Mouse (Mus musculus) NIH3T3 (cell line): ENCODE measurements around the gene Stk40.

Experiments used
- DNase-seq: peaks from one replicate; pipeline ENCODE4 v3.0.0-alpha.2; 2012; ENCODE audit warnings: low read depth

The Stk40 gene

GRCm38 (mm10) chr4:126123309-126124040 lies 19.7 kb downstream of the Stk40 start:
- DNase-seq, result no peak

DNA sequence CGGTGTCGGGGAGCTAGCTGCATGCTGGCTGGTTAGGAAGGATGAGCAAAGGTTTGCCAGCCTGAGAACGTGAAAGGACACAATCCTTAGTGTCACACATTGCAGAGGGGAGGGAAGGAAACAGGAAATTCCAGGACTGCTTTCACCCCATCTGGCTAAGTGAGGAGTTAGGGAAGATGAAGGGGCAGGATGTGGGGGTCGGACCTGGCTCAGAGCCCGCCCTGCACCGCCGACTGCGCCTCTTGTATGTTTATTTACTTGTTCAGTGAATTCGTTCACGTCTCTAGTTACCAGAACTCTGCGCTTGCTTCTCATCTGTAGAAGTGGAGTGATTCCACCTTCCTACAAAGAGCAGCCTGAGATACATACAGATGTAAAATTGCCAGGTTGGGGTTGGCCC lies 26.7 kb downstream of the Stk40 start:
- DNase-seq, result no peak

GRCm38 (mm10) chr4:126131290-126132121 lies 27.7 kb downstream of the Stk40 start:
- peak; percentile 96 for DNase-seq

GRCm38 (mm10) chr4:126132636-126133264 lies 29.0 kb downstream of the Stk40 start:
- peak; percentile 71 for DNase-seq

DNA sequence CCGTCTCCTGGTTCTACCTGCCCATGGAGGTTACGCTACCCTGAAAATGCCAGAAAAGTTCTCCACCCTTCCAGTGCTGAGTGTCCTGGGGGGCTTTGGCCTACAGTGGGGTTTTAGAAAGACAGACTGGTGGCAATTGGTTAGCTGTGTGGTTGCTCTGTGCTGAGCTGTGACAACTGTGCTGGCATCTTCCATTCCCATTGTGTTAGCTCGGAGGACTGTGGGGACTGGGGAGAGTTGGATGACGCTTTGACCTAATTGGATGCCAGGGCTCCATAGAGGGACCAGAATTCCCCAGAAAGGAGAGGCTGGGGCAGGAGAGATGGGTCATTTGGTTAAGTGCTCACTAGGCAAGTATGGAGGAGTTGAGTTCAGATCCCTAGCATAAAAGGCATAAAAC lies 30.5 kb downstream of the Stk40 start:
- DNase-seq, result no peak

DNA sequence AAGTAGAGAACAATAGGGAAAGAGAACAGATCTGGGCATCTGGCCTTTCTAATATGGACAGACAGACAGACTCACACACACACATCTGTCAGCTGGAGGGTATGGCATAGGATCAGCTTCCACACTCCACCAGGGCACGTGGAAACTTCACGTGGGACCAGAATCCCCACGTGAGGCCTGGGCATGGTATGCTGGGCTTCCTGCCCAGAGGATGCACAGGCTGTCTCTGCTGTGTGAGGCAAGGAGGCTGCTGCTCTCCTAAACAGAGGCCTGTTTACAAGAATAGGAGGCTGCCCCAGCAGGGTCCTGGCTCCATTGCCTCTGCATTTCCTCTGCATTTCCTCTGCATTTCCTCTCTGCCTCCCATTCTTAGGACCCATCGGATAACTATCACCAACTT lies 30.9 kb downstream of the Stk40 start:
- DNase-seq, result no peak

DNA sequence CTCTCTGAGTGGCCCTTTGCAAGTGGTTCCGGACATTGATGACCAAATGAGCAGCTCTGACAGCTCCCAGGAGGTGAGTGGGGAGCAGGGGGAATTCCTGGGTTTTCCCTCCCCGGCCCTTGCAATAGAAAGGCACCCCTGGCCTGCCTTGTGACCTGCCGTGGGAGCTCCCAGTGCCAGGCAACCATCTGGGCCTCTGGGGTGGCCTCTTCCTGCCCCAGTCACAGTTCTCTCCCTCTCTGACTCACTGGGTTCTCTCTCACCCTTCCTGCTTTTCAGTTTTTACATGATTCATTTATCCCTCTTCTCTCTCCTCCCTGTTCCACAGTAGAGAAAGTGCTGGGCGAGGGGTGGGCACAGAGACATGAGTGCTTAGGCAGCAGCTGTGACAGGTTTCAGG lies 34.0 kb downstream of the Stk40 start:
- DNase-seq, result peak; percentile 65

DNA sequence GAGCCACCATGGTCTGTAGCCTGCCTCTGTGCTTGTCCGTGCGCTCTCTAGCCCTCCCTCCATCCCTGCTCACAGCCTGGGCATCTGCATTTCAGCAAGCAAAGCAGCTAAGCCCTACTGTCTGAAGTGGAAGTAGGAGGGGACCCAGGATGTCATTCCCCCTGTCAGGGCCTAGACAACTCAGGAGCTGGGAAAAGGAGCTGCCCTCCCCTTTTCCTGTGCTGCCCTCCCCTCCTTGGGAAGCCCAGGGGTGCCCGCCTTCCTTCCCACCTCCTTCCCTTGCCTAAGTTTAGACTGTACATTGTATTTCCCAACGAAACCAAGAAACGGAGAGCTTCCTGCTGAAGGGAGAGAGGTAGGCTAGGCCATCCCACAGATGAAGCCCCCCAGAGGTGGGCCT lies 37.3 kb downstream of the Stk40 start:
- DNase-seq, result no peak

DNA sequence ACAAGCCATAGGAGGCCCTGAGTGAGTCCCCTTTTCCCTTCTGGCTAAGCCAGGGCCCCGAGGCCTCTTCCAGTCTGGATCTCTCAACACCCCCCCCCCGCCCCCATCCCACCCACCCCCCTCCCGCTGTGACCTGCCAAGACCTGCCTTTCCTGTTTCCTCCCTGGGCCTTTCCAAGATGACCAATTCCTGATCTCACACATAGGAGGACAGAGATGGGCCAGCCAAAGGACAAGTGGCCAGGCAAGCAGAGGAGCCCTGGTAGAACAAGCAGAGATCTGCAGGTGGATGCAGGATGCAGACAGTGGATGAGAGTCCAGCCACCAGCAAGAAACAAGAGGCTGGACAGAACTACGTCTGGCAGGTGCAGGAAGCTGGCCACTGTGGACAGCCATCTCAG lies 41.6 kb downstream of the Stk40 start:
- DNase-seq, result no peak

DNA sequence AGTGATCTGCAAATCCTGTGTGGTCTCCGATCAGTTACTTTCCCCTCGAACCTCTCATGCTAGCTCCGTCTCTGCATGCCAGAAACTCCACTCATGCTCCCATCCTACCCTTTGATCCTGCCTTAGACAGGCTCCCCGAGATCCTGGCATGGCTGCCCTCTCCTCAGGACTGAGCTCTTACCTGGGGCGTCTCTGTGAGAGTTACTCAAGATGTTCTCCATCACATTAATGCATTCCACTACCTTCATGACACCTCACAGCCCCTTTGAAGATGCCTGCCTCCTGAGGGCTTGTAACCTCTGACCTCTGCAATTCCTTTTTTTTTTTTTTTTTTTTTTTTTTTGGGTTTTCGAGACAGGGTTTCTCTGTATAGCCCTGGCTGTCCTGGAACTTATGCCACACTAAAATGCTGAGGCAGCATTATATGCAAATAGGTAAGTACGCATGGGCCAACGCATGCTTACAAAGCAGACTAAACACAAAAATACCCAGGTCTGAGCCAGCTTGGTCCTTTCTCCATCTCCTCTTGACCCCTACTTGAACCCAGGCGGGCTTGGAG lies 43.3 kb downstream of the Stk40 start:
- DNase-seq, result no peak

GRCm38 (mm10) chr4:126147533-126148160 lies 43.9 kb downstream of the Stk40 start, which contains the start of gene Eva1b:
TSS of gene Eva1b (plus strand) at chr4:126147744.
- no peak for DNase-seq

DNA sequence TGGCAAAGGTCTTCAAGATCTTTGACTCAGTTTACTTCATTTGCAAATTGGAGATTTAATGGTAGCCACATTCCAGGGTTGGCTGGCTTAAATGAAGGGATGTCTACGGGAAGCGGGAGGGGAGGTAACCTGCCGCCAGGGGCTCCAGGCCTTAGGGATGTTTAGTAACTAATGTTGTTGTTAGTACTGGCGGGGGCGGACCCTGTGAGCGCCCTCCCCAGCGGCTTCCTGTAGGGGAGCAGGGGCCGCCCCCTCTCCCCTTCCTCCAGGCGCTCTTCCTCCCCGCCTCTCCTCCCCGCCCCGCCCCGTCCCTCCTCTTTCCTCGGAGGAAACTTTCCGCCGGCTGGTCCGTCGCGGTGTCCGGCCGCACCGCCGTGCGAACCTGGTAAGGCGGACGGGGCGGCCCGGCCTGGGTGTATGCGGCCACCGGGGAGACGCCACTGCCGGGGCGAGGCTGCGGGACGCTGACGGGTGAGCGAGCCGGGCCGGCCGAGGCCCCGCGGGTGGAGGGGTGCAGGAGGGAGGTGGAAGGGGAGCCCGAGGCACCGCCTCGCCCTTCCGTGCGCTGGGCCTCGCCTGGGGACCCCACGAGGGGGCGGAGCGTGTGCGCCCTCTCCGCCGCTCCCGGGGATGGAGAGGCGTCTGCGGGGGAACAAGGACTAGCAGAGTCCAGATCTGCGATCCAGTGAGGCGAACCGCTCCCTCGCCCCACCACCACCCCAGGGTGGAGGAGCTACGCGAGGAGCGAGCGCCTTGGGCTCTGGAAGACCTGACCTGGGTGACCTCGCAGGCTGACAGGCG lies 44.6 kb downstream of the Stk40 start:
- DNase-seq, result peak; percentile 93

DNA sequence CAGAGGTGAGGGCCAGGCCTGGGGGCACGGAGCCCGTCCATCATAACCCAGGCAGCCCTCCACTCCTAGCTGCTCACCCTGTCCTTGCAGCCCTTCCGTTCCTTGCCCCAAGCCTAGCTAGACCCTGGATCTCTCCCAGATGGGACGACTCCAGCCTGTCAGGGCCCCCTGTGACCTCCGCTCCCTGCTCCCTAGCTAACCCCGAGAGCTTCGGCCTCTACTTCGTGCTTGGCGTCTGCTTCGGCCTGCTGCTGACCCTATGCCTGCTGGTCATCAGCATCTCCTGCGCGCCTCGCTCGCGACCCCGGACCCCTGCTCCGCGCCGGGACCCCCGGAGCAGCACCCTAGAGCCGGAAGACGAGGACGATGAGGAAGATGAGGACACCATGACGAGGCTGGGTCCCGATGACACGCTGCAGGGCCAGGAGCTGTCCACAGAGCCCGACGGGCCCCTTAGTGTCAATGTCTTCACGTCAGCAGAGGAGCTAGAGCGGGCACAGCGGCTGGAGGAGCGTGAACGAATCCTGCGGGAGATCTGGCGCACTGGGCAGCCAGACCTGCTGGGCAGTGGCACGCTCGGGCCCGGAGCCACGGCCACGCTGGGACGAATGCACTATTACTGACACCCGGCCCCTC lies 45.4 kb downstream of the Stk40 start:
- DNase-seq, result peak; percentile 58

DNA sequence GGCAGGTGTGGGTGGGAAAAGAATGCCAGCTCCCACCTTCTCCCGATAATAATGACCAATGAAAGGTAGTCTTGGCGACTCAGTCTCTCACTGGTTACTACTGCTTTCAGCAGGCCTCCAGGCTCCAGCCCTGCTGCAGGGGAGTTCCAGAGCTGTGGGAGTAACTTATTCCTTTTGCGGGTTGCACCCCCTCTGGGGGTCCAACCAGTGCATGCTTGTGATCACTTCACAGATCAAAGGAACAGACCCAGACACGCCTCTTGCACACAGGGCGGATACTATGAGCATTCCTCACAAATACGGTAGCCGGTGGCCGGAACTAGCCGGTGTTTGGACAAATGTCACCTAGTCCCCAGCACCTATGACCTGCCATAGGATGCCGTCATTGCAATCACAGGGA lies 46.0 kb downstream of the Stk40 start:
- DNase-seq, result peak; percentile 62

DNA sequence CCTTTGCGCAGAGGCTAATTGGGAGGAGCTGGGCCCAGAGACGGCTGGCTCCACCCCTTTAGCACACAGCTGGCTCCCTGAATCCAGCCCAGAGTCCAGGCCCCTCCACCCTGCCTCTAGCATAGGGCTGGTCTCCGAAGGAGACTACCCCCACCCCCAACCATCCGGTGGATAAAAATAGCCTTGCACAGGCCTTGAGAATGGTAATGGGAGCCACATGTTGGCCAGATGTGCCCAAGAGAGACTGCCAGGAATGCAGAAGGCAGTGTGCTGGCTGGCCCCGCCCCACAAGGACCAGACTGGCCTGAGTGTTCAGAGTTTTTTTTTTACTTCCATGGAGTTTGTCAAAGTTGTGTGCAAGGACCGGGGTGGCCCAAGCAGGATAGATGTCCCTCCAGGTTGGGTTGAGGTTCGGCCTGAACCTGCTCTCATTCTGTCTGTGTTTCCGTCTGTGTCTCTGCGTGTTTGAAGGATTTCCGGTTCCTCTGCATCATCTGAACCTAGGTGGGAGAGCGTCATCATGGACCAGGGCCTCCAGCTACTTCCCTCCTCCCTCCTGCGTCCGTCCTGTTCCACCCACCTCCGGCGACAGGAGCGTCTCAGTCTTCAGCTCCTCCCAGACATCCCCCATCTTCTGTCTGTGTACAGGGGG lies 46.7 kb downstream of the Stk40 start:
- DNase-seq, result peak; percentile 100

DNA sequence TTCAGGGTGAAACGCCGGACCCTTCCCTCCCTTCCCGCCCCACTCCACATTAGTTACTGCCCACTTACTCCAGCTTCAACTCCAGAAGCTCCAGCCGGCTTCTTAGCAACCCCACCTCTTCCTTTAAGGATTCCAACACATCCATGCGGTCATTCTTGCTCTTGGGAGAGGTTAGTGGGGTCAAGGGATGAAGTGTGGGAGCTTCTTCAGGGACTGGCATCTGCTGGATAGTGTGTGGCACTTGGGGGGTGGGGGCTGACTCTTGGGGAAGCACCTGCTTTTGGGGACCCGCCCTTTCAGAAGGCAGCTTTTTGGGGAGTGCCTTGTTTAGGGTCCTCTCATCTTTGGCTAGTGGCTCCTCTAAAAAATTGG lies 47.2 kb downstream of the Stk40 start:
- no peak for DNase-seq

DNA sequence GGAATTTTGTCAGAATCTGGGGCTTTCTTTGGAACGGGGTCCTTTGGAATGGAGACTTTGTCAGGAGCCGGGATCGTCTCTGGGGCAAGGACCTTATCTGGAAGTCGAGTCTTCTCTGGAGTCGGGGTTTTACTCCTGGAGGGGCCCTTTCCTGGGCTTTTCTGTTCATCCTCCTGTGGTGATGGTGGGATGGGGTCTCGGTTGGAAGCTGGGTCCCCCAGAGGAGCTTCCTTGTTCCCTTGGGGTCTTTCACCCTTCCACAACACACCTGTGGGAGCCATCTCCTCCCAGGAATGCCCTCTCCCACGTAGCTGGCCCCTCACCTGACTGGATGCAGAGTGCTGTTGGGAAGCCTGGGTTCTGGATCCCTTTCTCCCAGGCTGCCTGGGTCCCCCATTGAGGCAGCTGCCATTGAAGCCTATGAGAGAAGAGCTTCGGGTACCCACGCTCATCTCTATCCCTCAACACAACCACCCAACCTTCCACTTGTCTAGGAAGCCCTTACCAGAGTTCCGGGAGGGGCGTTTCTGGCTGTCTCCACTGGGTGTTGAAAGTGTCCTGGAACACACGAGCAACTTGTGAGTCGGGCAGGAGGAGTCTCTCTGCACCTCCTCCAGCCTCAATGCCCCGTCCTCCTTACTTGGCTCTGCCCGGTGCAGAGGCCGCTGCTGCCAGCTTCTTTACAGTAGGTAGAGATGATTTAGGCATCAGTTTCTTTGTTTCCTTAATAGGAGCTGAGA lies 48.1 kb downstream of the Stk40 start:
- DNase-seq, result peak; percentile 60

GRCm38 (mm10) chr4:126152864-126153263 lies 49.1 kb downstream of the Stk40 start:
- no peak for DNase-seq

DNA sequence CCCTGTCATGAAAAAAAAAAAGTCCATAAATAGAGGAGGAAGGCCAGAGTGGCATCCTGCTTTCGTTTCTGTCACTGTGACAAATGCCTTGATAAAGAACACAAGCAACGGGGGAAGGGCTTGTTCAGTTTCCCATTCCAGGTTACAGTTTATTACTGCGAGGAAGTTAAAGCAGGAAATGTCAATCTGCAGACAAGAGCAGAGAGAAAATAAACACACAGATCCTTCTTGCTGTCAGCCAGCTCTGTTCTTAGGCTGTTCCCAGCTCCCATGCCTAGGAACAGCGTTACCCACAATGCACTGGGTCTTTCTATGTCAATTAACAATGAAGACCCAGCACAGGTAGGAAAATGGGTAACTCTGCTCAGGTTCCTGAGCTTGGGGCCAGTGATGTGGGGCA lies 51.4 kb downstream of the Stk40 start:
- no peak for DNase-seq

GRCm38 (mm10) chr4:126155869-126156268 lies 52.1 kb downstream of the Stk40 start:
- DNase-seq, result peak; percentile 34
